Comparison of ENCODE assay signal across 25 mouse cellular contexts in genomic region chr17:25101338-25101737, GRCm38 (mm10). TPM values are rescaled to one million over a fixed set of nuclear protein-coding genes. Genes with fewer than 3 reads are reported as not detected.
"Had no signal": no experiment of that assay in that cellular context is flagged by ENCODE, and none has a peak within 500 bp of the region (broad histone marks: within the 10 kb centered on the region; RNA-seq: fewer than 3 reads in every experiment).

No protein-coding gene starts in this region.

- H3K27me3 ChIP-seq: limb, embryonic 13.5 days; lung, embryonic 15.5 days; megakaryocyte, embryonic 14.5 days; midbrain, embryonic 15.5 days; neural tube, embryonic 12.5 days; neural tube, embryonic 15.5 days; stomach, embryonic 15.5 days had no signal

- DNase-seq: kidney, adult 18-20 months; kidney, adult 9 months; kidney, postnatal 25 days; layer of hippocampus, adult 9-11 months; lung, adult 18-20 months; lung, postnatal 10 days; lung, postnatal 36 days; right cerebral cortex, adult 18-20 months; right cerebral cortex, postnatal 14 days; right cerebral cortex, postnatal 4 days; thymus, postnatal 25 days had no signal

- H3K27ac ChIP-seq: layer of hippocampus, adult 2 months; limb, embryonic 10.5 days; limb, embryonic 13.5 days; lung, embryonic 15.5 days; midbrain, embryonic 10.5 days; midbrain, embryonic 15.5 days; neural tube, embryonic 12.5 days; neural tube, embryonic 15.5 days; stomach, embryonic 15.5 days had no signal

- ATAC-seq: inflammation-experienced regulatory T-cells, adult 6 months; midbrain, embryonic 15.5 days had no signal

- H3K9me3 ChIP-seq: limb, embryonic 10.5 days; limb, embryonic 13.5 days; lung, embryonic 15.5 days; megakaryocyte, embryonic 14.5 days; midbrain, embryonic 10.5 days; midbrain, embryonic 15.5 days; neural tube, embryonic 12.5 days; neural tube, embryonic 15.5 days; stomach, embryonic 15.5 days had no signal

- H3K4me2 ChIP-seq: limb, embryonic 13.5 days; lung, embryonic 15.5 days; midbrain, embryonic 15.5 days; neural tube, embryonic 12.5 days; neural tube, embryonic 15.5 days; stomach, embryonic 15.5 days had no signal

- H3K9ac ChIP-seq: limb, embryonic 13.5 days; lung, embryonic 15.5 days; midbrain, embryonic 15.5 days; neural tube, embryonic 12.5 days; neural tube, embryonic 15.5 days; stomach, embryonic 15.5 days had no signal

- H3K4me3 ChIP-seq: layer of hippocampus, adult 2 months; limb, embryonic 10.5 days; limb, embryonic 13.5 days; lung, embryonic 15.5 days; megakaryocyte, embryonic 14.5 days; midbrain, embryonic 10.5 days; midbrain, embryonic 15.5 days; neural tube, embryonic 12.5 days; neural tube, embryonic 15.5 days; stomach, embryonic 15.5 days had no signal

- H3K4me1 ChIP-seq: limb, embryonic 10.5 days; limb, embryonic 13.5 days; lung, embryonic 15.5 days; megakaryocyte, embryonic 14.5 days; midbrain, embryonic 10.5 days; midbrain, embryonic 15.5 days; neural tube, embryonic 12.5 days; neural tube, embryonic 15.5 days; stomach, embryonic 15.5 days had no signal

RNA-seq across cellular contexts. Expression of gene Ptx4, which starts 19.2 kb away (rescaled TPM):
- polyA plus RNA-seq: inflammation-experienced regulatory T-cells, adult 6 months; kidney, embryonic 16.5 days; liver, adult 2 months; midbrain, embryonic 10.5 days; midbrain, embryonic 15.5 days; neural tube, embryonic 12.5 days; thymus, postnatal 0 days had no signal
